Mouse (Mus musculus) ES-Bruce4 (cell line): Measurements from ENCODE around the gene Cpe.

Experiments
- CTCF ChIP-seq: IDR thresholded peaks from one replicate; pipeline ENCODE4 v1.8.1; 2011; ENCODE audit warnings: low read depth, low read length
- EP300 ChIP-seq: IDR thresholded peaks from 2 replicates; pipeline ENCODE4 v1.6.1; 2011; ENCODE audit warnings: low read depth, low read length; ENCODE audit not compliant: insufficient read depth
- POLR2A ChIP-seq: IDR thresholded peaks from one replicate; pipeline ENCODE4 v1.8.1; 2011; ENCODE audit warnings: low read length; ENCODE audit not compliant: insufficient read depth

- no peak for TF ChIP-seq POLR2A
- no peak for TF ChIP-seq EP300
- no peak for TF ChIP-seq CTCF
These were observed 10.4 kb downstream of the Cpe start for GRCm38 (mm10) chr8:64682501-64682900.
